Mouse (Mus musculus): Measurements from ENCODE around the gene Slit1. TPM values are rescaled to one million over a fixed set of nuclear protein-coding genes. Genes with fewer than 3 reads are reported as not detected.

The Slit1 gene
- polyA plus RNA-seq, 1 experiment from 2014 or later = 1.0 TPM

DNA sequence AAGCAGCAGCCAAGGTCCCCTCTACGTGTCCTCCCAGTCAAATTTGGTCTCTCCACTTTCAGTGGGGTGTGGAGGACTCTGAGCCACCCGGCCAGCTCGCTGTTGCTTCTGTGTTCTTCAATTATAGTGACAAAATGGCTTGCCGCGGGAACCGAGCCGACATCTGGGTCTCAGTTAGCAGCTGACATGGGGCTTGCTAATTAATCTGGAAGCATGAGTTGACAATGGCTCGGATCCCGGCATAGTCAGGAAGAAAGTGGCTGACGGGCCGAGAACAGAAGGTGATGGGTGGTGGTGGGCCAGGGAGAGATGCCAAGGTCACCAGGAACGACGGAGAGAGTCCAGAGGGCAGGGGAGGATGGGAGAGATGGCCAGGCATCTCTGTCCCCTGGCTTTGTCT, 55.2 kb downstream of the Slit1 start:
- Histone ChIP-seq H3K4me3 (ENCODE audit: low read depth, low read length) (no peak overlapping the region), H3K9ac (ENCODE audit: low read length) (no peak overlapping the region), H3K36me3 (ENCODE audit: control insufficient read depth, insufficient read depth, low read length) (no peaks in the 10 kb centered on the region), H3K27me3 (replicated peaks; ENCODE audit: control insufficient read depth, insufficient read depth, low read length) (no peaks in the 10 kb centered on the region), H3K4me2 (ENCODE audit: low read length) (no peak overlapping the region), H3K27ac (ENCODE audit: low read depth) (no peak overlapping the region), H3K4me1 (replicated peaks; ENCODE audit: control insufficient read depth, insufficient read depth, low read length) (no peaks in the 10 kb centered on the region), H3K9me3 (ENCODE audit: control insufficient read depth, low read length) (no peaks in the 10 kb centered on the region)
- DNase-seq (ENCODE audit: low spot score) (no peak), ATAC-seq (replicated peaks; ENCODE audit: low FRiP score, low TSS enrichment, low read depth) (no peak)
- 70% methylated on average over 13 of the region's 13 CpGs for WGBS

DNA sequence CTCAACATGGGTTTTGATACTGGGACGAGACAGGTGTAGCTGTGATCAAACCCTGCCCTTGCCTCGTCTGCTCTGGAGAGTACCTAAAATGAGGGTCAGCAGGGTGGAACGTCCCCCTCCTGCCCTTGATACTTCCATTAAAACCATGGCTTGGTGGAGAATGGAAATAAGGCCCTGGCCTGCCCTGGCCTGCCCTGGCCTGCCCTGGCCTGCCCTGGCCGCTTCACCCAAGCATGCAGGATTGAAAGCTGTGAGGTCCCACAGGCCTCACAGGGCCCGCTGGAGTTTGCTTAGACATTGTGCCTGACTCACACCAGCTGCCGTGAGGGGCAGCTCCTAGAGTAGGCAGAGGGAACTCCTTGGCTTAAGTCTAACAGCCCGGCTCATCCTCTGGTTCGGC, 55.6 kb downstream of the Slit1 start:
- no peaks in the 10 kb centered on the region for H3K4me1 ChIP-seq (replicated peaks; ENCODE audit: control insufficient read depth, insufficient read depth, low read length)
- H3K27me3 ChIP-seq (replicated peaks; ENCODE audit: control insufficient read depth, insufficient read depth, low read length) = no peaks in the 10 kb centered on the region
- no peak overlapping the region for H3K9ac ChIP-seq (ENCODE audit: low read length)
- 80% methylated on average over 8 of the region's 8 CpGs for WGBS
- no peak overlapping the region for H3K4me2 ChIP-seq (ENCODE audit: low read length)
- H3K4me3 ChIP-seq (ENCODE audit: low read depth, low read length) = no peak overlapping the region
- DNase-seq (ENCODE audit: low spot score) (no peak), ATAC-seq (replicated peaks; ENCODE audit: low FRiP score, low TSS enrichment, low read depth) (no peak)
- no peak overlapping the region for H3K27ac ChIP-seq (ENCODE audit: low read depth)
- H3K36me3 ChIP-seq (ENCODE audit: control insufficient read depth, insufficient read depth, low read length) = no peaks in the 10 kb centered on the region
- no peaks in the 10 kb centered on the region for H3K9me3 ChIP-seq (ENCODE audit: control insufficient read depth, low read length)

DNA sequence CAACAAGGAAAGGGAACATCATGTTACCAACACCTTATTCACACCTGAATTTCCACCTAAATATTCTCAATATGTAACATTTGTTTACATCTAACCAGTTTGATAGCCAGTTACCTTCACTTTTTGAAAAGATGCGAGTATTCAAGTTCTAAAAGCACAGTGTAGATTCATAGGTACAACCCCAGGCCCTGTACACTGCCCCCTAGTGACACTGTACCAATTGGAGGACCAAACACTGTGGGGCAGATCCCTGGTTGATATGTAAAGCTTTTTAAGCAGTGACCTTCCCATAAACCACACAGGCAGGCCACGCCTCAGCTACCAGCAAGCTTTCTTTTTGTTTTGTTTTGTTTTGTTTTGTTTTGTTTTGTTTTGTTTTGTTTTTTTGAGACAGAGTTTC, 57.3 kb downstream of the Slit1 start:
- H3K36me3 ChIP-seq (ENCODE audit: control insufficient read depth, insufficient read depth, low read length) = no peaks in the 10 kb centered on the region
- ATAC-seq (replicated peaks; ENCODE audit: low FRiP score, low TSS enrichment, low read depth) (no peak), DNase-seq (ENCODE audit: low spot score) (no peak)
- no peaks in the 10 kb centered on the region for H3K4me1 ChIP-seq (replicated peaks; ENCODE audit: control insufficient read depth, insufficient read depth, low read length)
- H3K27me3 ChIP-seq (replicated peaks; ENCODE audit: control insufficient read depth, insufficient read depth, low read length) = no peaks in the 10 kb centered on the region
- no peak overlapping the region for H3K9ac ChIP-seq (ENCODE audit: low read length)
- 94% methylated on average over 2 of the region's 2 CpGs for WGBS
- no peak overlapping the region for H3K4me3 ChIP-seq (ENCODE audit: low read depth, low read length)
- no peak overlapping the region for H3K27ac ChIP-seq (ENCODE audit: low read depth)
- H3K4me2 ChIP-seq (ENCODE audit: low read length) = no peak overlapping the region
- H3K9me3 ChIP-seq (ENCODE audit: control insufficient read depth, low read length) = no peaks in the 10 kb centered on the region

DNA sequence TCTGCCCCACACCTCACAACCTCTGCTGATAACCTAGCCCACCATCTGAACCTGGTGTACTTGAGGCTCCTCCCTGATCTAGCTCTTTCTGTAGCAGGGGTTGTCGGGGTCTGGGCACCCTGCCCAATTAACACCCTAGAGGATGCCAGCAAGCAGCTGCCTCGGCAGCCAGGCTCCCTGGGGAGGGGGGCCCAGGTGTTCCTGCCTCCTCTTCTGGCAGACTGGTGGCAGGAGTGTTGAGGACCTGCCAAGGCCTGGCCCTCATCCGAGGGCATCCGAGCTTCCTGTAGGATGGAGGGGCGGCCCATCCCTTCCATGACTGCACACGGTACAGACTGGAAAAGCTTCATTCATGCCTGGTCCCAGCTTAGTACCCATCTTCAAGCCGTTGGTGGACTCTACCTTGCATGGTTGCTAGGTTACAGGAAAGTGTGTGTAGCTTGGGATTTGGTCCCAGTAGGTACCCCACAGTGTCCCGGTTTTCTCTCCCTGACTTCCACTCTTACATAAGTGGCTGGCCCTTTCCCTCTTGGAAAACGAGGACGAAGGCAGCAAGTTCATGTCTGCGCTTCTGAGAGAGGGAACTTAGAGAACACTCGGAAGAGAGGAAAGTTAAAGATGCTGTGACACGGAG, 57.9 kb downstream of the Slit1 start:
- H3K9ac ChIP-seq (ENCODE audit: low read length) = no peak overlapping the region
- H3K9me3 ChIP-seq (ENCODE audit: control insufficient read depth, low read length) = no peaks in the 10 kb centered on the region
- 85% methylated on average over 13 of the region's 13 CpGs for WGBS
- no peaks in the 10 kb centered on the region for H3K27me3 ChIP-seq (replicated peaks; ENCODE audit: control insufficient read depth, insufficient read depth, low read length)
- H3K4me3 ChIP-seq (ENCODE audit: low read depth, low read length) = no peak overlapping the region
- no peak overlapping the region for H3K4me2 ChIP-seq (ENCODE audit: low read length)
- no peaks in the 10 kb centered on the region for H3K36me3 ChIP-seq (ENCODE audit: control insufficient read depth, insufficient read depth, low read length)
- no peaks in the 10 kb centered on the region for H3K4me1 ChIP-seq (replicated peaks; ENCODE audit: control insufficient read depth, insufficient read depth, low read length)
- H3K27ac ChIP-seq (ENCODE audit: low read depth) = no peak overlapping the region
- DNase-seq (ENCODE audit: low spot score) (no peak), ATAC-seq (replicated peaks; ENCODE audit: low FRiP score, low TSS enrichment, low read depth) (no peak)

DNA sequence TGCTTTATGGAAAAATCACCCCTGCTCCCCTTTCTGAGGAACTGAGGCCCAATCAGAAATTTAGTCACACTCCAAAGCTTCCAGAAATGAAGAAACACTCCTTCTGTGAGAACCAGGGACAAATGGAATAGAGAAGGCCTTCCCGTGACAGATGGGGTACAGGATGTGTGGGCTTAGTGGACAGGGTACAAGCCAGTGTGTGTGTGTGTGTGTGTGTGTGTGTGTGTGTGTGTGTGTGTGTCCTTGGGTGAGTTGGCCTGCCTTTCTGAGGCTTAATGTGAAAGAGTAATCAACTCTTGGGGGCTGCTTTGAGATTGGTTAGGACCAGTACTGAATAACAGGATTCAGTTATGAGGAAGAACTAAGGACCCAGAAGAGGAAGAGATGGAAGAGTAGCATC, 58.6 kb downstream of the Slit1 start:
- no peaks in the 10 kb centered on the region for H3K36me3 ChIP-seq (ENCODE audit: control insufficient read depth, insufficient read depth, low read length)
- no peak overlapping the region for H3K9ac ChIP-seq (ENCODE audit: low read length)
- ATAC-seq (replicated peaks; ENCODE audit: low FRiP score, low TSS enrichment, low read depth) = no peak
- H3K4me3 ChIP-seq (ENCODE audit: low read depth, low read length) = no peak overlapping the region
- WGBS = 81% methylated on average over 1 of the region's 1 CpGs
- no peaks in the 10 kb centered on the region for H3K9me3 ChIP-seq (ENCODE audit: control insufficient read depth, low read length)
- no peaks in the 10 kb centered on the region for H3K27me3 ChIP-seq (replicated peaks; ENCODE audit: control insufficient read depth, insufficient read depth, low read length)
- no peak overlapping the region for H3K27ac ChIP-seq (ENCODE audit: low read depth)
- H3K4me2 ChIP-seq (ENCODE audit: low read length) = no peak overlapping the region
- DNase-seq (ENCODE audit: low spot score) = no peak
- no peaks in the 10 kb centered on the region for H3K4me1 ChIP-seq (replicated peaks; ENCODE audit: control insufficient read depth, insufficient read depth, low read length)

DNA sequence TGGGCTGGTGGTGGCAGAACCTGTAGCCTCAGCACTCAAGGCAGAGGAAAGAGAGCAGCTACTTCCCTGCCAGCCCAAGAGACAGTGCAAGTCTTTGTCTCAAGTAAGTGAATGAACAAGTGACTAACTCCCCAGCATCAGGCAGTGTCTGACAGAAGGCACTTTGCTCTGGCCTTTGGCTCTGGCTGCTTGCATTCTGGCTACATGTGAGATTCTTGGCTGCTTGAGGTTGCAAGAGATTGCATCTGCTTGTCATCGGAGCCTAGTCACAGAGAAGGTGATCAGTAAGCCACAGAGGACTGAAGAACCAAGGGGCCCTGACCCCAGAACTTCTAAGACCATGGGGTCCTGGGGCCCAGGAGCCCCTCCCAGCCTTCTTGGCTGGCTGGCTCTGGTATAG, 59.5 kb downstream of the Slit1 start:
- no peaks in the 10 kb centered on the region for H3K27me3 ChIP-seq (replicated peaks; ENCODE audit: control insufficient read depth, insufficient read depth, low read length)
- no peak for ATAC-seq (replicated peaks; ENCODE audit: low FRiP score, low TSS enrichment, low read depth)
- no peaks in the 10 kb centered on the region for H3K4me1 ChIP-seq (replicated peaks; ENCODE audit: control insufficient read depth, insufficient read depth, low read length)
- no peak overlapping the region for H3K4me2 ChIP-seq (ENCODE audit: low read length)
- DNase-seq (ENCODE audit: low spot score) = no peak
- H3K9me3 ChIP-seq (ENCODE audit: control insufficient read depth, low read length) = no peaks in the 10 kb centered on the region
- WGBS = 67% methylated on average over 1 of the region's 1 CpGs
- H3K27ac ChIP-seq (ENCODE audit: low read depth) = no peak overlapping the region
- H3K9ac ChIP-seq (ENCODE audit: low read length) = no peak overlapping the region
- no peak overlapping the region for H3K4me3 ChIP-seq (ENCODE audit: low read depth, low read length)
- no peaks in the 10 kb centered on the region for H3K36me3 ChIP-seq (ENCODE audit: control insufficient read depth, insufficient read depth, low read length)

DNA sequence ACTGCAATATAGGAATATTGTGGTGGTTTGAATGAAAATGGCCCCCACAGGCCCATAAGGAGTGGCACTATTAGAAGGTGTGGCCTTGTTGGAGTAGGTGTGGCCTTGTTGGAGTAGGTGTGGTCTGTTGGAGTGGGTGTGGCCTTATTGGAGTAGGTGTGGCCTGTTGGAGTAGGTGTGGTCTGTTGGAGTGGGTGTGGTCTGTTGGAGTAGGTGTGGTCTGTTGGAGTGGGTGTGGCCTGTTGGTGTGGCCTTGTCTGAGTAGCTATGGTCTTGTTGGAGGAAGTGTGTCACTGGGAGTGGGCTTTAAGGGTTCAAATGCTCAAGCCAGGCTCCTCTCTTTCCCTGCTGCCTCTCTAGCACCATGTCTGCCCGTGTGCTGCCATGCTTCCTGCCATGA, 63.2 kb downstream of the Slit1 start:
- Histone ChIP-seq H3K4me2 (ENCODE audit: low read length) (no peak overlapping the region), H3K9me3 (ENCODE audit: control insufficient read depth, low read length) (no peaks in the 10 kb centered on the region), H3K4me3 (ENCODE audit: low read depth, low read length) (no peak overlapping the region), H3K27me3 (replicated peaks; ENCODE audit: control insufficient read depth, insufficient read depth, low read length) (no peaks in the 10 kb centered on the region; the same call in 1 of the 2 replicates), H3K36me3 (ENCODE audit: control insufficient read depth, insufficient read depth, low read length) (no peaks in the 10 kb centered on the region), H3K27ac (ENCODE audit: low read depth) (no peak overlapping the region), H3K9ac (ENCODE audit: low read length) (no peak overlapping the region), H3K4me1 (replicated peaks; ENCODE audit: control insufficient read depth, insufficient read depth, low read length) (0 out of 2 replicates have a peak, but pooled peaks cover 3% of the 10 kb centered on the region)
- ATAC-seq (replicated peaks; ENCODE audit: low FRiP score, low TSS enrichment, low read depth) (no peak), DNase-seq (ENCODE audit: low spot score) (no peak)
- 53% methylated on average over 1 of the region's 1 CpGs for WGBS

DNA sequence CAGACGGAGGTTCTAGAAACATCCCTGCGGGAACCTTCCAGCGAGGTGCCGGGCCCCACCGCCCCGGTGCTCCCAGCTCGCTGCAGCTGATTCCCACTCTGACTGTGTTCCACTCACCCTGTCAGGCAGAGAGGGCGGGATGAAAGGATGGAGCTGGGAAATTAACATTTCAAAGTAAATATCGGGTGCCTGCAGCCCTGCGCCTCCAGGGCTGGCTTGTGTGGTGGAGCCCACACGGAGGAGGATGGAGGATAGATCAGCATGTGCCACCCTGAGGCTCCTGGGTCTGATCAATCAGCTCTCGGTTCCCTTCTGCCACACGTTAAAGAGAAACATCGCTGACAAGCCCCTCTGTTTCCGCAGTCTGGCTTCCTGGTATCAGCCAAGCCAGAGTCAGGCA, 64.4 kb downstream of the Slit1 start:
- DNase-seq (ENCODE audit: low spot score) (no peak), ATAC-seq (replicated peaks; ENCODE audit: low FRiP score, low TSS enrichment, low read depth) (no peak)
- no peak overlapping the region for H3K9ac ChIP-seq (ENCODE audit: low read length)
- no peak overlapping the region for H3K4me2 ChIP-seq (ENCODE audit: low read length)
- WGBS = 29% methylated on average over 15 of the region's 15 CpGs
- no peaks in the 10 kb centered on the region; the same call in 1 of the 2 replicates for H3K27me3 ChIP-seq (replicated peaks; ENCODE audit: control insufficient read depth, insufficient read depth, low read length)
- 0 out of 2 replicates have a peak, but pooled peaks cover 3% of the 10 kb centered on the region for H3K4me1 ChIP-seq (replicated peaks; ENCODE audit: control insufficient read depth, insufficient read depth, low read length)
- H3K9me3 ChIP-seq (ENCODE audit: control insufficient read depth, low read length) = no peaks in the 10 kb centered on the region
- H3K4me3 ChIP-seq (ENCODE audit: low read depth, low read length) = no peak overlapping the region
- no peak overlapping the region for H3K27ac ChIP-seq (ENCODE audit: low read depth)
- no peaks in the 10 kb centered on the region for H3K36me3 ChIP-seq (ENCODE audit: control insufficient read depth, insufficient read depth, low read length)

DNA sequence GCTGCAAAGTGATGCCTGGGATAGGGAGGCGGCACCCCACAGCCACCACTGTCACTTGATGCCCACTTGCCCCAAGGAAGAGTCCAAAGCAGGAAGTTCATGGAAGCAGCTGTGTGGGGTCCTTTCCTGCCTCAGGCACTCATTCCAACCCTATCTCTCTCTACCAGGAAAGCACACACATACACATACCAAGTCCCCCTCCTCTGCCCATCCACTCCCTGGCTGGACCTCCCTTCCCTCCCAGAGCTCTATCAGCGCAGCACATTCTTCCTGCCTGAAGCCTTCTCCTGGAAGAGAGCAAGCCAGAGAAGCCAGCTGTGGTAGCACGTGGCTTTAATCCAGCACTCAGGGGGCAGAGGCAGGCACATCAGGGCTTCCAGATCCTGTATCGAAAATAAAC, 65.9 kb downstream of the Slit1 start:
- Histone ChIP-seq H3K9me3 (ENCODE audit: control insufficient read depth, low read length) (no peaks in the 10 kb centered on the region), H3K27ac (ENCODE audit: low read depth) (no peak overlapping the region), H3K9ac (ENCODE audit: low read length) (no peak overlapping the region), H3K36me3 (ENCODE audit: control insufficient read depth, insufficient read depth, low read length) (no peaks in the 10 kb centered on the region), H3K4me2 (ENCODE audit: low read length) (no peak overlapping the region), H3K4me1 (replicated peaks; ENCODE audit: control insufficient read depth, insufficient read depth, low read length) (0 out of 2 replicates have a peak, but pooled peaks cover 3% of the 10 kb centered on the region), H3K27me3 (replicated peaks; ENCODE audit: control insufficient read depth, insufficient read depth, low read length) (no peaks in the 10 kb centered on the region; the same call in 1 of the 2 replicates), H3K4me3 (ENCODE audit: low read depth, low read length) (no peak overlapping the region)
- DNase-seq (ENCODE audit: low spot score) = no peak
- no peak for ATAC-seq (replicated peaks; ENCODE audit: low FRiP score, low TSS enrichment, low read depth)
- WGBS = 61% methylated on average over 4 of the region's 4 CpGs
